Mouse (Mus musculus) C2C12 (cell line): ENCODE measurements around the gene Erg.

Experiments
- CTCF ChIP-seq: IDR thresholded peaks from one replicate; pipeline ENCODE4 v1.5.1; 2011; ENCODE audit not compliant: control insufficient read depth, insufficient read depth, insufficient read length
- MYOD1 ChIP-seq: IDR thresholded peaks from one replicate; pipeline ENCODE4 v1.6.1; 2011; ENCODE audit warnings: low read depth; ENCODE audit not compliant: control insufficient read depth, insufficient read length
- MYOG ChIP-seq: IDR thresholded peaks from one replicate; pipeline ENCODE4 v1.6.1; 2011; ENCODE audit not compliant: control insufficient read depth, insufficient read length; ENCODE audit errors: extremely low read depth

- TF ChIP-seq CTCF = no peak
- TF ChIP-seq MYOG = no peak
- no peak for TF ChIP-seq MYOD1
These were observed 93.1 kb downstream of the Erg start for GRCm38 (mm10) chr16:95493336-95493735.
